Mouse (Mus musculus): ENCODE data around the gene Tgm5. TPM values are rescaled to one million over a fixed set of nuclear protein-coding genes. Genes with fewer than 3 reads are reported as not detected.
"Not testable (repeated sequence)": the region's sequence is repeated elsewhere in the genome, so short reads cannot be mapped to it uniquely, and the experiment has no call there.

Gene Tgm5
- total RNA-seq, 2 experiments from 2014 or later, result not detected

- no peak for DNase-seq
These were observed 46.3 kb downstream of the Tgm5 start for GRCm38 (mm10) chr2:121039382-121039781.

GRCm38 (mm10) chr2:121038851-121039250 is 46.8 kb downstream of the Tgm5 start:
- DNase-seq, result not testable (repeated sequence)

- DNase-seq, result no peak
These were observed 48.8 kb downstream of the Tgm5 start, which contains the start of gene Epb42 for GRCm38 (mm10) chr2:121036733-121037341. TSS of gene Epb42 (minus strand) at chr2:121037072.

- DNase-seq, result no peak
These were observed 62.7 kb downstream of the Tgm5 start for GRCm38 (mm10) chr2:121022918-121023317.

GRCm38 (mm10) chr2:121017151-121017550 is 68.5 kb downstream of the Tgm5 start:
- no peak for DNase-seq

- no peak for DNase-seq
These were observed 69.4 kb downstream of the Tgm5 start for GRCm38 (mm10) chr2:121016226-121016625.

GRCm38 (mm10) chr2:121015507-121015906 is 70.1 kb downstream of the Tgm5 start:
- no peak for DNase-seq

- no peak for DNase-seq
These were observed 73.0 kb downstream of the Tgm5 start for GRCm38 (mm10) chr2:121012676-121013075.

- DNase-seq, result no peak
These were observed 76.5 kb downstream of the Tgm5 start for GRCm38 (mm10) chr2:121009071-121009677.

- DNase-seq, result no peak
These were observed 77.0 kb downstream of the Tgm5 start for GRCm38 (mm10) chr2:121008664-121009007.

GRCm38 (mm10) chr2:121007925-121008663 is 77.5 kb downstream of the Tgm5 start, which contains the start of gene Ccndbp1:
TSS of gene Ccndbp1 (plus strand) at chr2:121008403.
- peak; percentile 82 to 84 for DNase-seq

- no peak for DNase-seq
These were observed 78.7 kb downstream of the Tgm5 start for GRCm38 (mm10) chr2:121006986-121007385.

GRCm38 (mm10) chr2:121004018-121004811 is 81.4 kb downstream of the Tgm5 start:
- no peak for DNase-seq

GRCm38 (mm10) chr2:121003586-121003985 is 82.1 kb downstream of the Tgm5 start:
- DNase-seq, result no peak

- no peak for DNase-seq
These were observed 86.8 kb downstream of the Tgm5 start for GRCm38 (mm10) chr2:120998863-120999262.

GRCm38 (mm10) chr2:120996607-120997006 is 89.0 kb downstream of the Tgm5 start:
- DNase-seq, result not testable (repeated sequence)

Other genes with a start within 250 kb of the Tgm5 start
- gene Cdan1, start 235.7 kb downstream of the Tgm5 start, total RNA-seq (2021), result 10 to 100 TPM; 23.7 to 25.4 TPM
- 10 to 100 TPM; 69.6 to 72.2 TPM for gene Ttbk2, start 235.2 kb downstream of the Tgm5 start, total RNA-seq (2021)
- gene Ubr1, start 115.1 kb downstream of the Tgm5 start, total RNA-seq (2021), result 10 to 100 TPM; 43.6 to 44.5 TPM
- 10 to 100 TPM; 23.0 to 26.2 TPM for gene Tmem62, start 108.8 kb downstream of the Tgm5 start, total RNA-seq (2021)
- 10 to 100 TPM; 57.0 to 58.5 TPM for gene Ccndbp1, start 77.4 kb downstream of the Tgm5 start, total RNA-seq (2021)
- gene Epb42, start 48.8 kb downstream of the Tgm5 start, total RNA-seq (2021), result not detected
- under 1 TPM; 0.18 to 0.20 TPM for gene Tgm7, start 24.0 kb upstream of the Tgm5 start, total RNA-seq (2021)
- gene Adal, start 54.6 kb upstream of the Tgm5 start, total RNA-seq (2021), result 10 to 100 TPM; 22.7 to 24.1 TPM
- 1 to 10 TPM; 7.0 to 7.2 TPM for gene Lcmt2, start 54.8 kb upstream of the Tgm5 start, total RNA-seq (2021)
- gene Tubgcp4, start 84.8 kb upstream of the Tgm5 start, total RNA-seq (2021), result 10 to 100 TPM; 40.3 to 45.9 TPM
- 1 to 10 TPM; 6.3 to 8.2 TPM for gene Zscan29, start 85.3 kb upstream of the Tgm5 start, total RNA-seq (2021)
- gene Trp53bp1, start 185.6 kb upstream of the Tgm5 start, total RNA-seq (2021), result 100 to 1,000 TPM; 145 to 163 TPM
- gene Map1a, start 203.8 kb upstream of the Tgm5 start, total RNA-seq (2021), result 100 to 1,000 TPM; 556 to 596 TPM